Mouse (Mus musculus): ENCODE results near the gene Fam160a2. TPM values are rescaled to one million over a fixed set of nuclear protein-coding genes. Genes with fewer than 3 reads are reported as not detected.

Fam160a2 gene
- polyA plus RNA-seq (2012) = 3.4 and 4.0 TPM in 2 replicates

DNA sequence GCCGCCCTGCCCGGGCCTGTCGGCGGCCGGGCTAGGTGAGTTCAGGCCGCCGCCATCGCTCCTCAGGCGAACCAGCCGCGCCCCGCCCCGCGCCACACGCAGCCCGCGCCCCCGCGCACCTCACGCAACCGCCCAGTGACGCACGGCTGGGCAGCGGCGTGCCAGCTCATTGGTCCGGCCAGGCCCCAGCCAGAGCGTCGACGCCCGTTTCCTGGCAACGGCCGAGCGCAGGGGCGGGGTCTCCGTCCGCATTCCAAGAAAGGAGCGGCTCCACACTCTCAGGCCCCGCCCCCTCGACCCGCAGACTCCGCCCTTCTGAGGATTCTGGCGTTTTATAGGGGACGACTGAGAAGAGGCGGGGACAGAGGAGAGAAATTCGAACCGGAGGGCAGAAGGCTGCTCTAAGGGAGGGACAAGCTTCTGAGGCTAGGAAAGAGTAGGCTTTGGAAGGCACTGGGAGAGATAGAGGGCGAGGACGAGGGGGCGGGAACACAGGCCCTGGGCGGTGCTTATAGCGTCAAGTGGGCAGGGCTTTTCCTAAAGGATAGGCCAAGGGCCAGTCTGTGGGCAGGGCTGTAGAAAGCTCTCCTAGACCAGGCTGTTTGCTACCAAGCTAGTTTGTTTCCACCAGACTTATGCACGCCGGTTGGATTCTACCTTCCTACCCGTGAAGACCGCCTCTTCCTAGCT, at the start of gene Fam160a2:
Gene Fam160a2 (minus strand): TSS at position 120 of the 690 bp plus-strand sequence.
- peaks cover 6% of the 10 kb centered on the region for H3K36me3 ChIP-seq (ENCODE audit: control insufficient read depth)
- no peak for TF ChIP-seq GATA1 (IDR thresholded peaks at IDR 0.05; ENCODE audit: low read length)
- no peak for TF ChIP-seq TAL1 (IDR thresholded peaks at IDR 0.05; ENCODE audit: low read length)

GRCm38 (mm10) chr7:105445076-105445475, 45.2 kb upstream of the Fam160a2 start:
- Histone ChIP-seq H3K36me3 (ENCODE audit: control insufficient read depth) (no peaks in the 10 kb centered on the region), H3K9me3 (ENCODE audit: control insufficient read depth, low read length) (no peaks in the 10 kb centered on the region), H3K27me3 (ENCODE audit: control insufficient read depth) (no peaks in the 10 kb centered on the region), H3K4me1 (ENCODE audit: control insufficient read depth) (no peaks in the 10 kb centered on the region), H3K4me3 (replicated peaks) (no peak overlapping the region)
- no peak for TF ChIP-seq TAL1 (IDR thresholded peaks at IDR 0.05; ENCODE audit: low read length)
- no peak for TF ChIP-seq GATA1 (IDR thresholded peaks at IDR 0.05; ENCODE audit: low read length)

More for the DNA sequence above, at the start of gene Fam160a2:
- Histone ChIP-seq H3K4me1 (ENCODE audit: control insufficient read depth) (peaks cover 26% of the 10 kb centered on the region), H3K9me3 (ENCODE audit: control insufficient read depth, low read length) (no peaks in the 10 kb centered on the region), H3K27me3 (ENCODE audit: control insufficient read depth) (no peaks in the 10 kb centered on the region), H3K4me3 (replicated peaks) (peak within 1 kb of the TSS; percentile 94)

DNA sequence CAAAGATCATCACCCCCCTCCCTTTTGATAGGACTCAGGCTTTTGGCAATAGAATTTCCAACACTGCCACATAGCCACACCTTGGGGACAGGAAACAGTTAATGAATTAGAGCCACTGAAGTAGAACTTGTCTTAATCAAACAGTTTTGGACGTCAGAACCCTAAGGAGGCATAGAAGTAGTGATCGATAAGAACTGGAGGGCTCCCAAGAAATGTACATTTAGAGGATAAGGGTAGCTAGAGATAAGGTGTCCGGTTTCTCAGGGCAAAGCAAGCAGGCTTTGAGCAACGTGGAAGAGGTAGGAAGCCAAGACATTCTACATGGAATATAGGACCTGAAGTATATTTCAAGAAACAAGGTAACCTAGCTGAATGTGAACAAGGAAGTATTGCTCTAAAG, 41.6 kb upstream of the Fam160a2 start:
- H3K36me3 ChIP-seq (ENCODE audit: control insufficient read depth) = no peaks in the 10 kb centered on the region

DNA sequence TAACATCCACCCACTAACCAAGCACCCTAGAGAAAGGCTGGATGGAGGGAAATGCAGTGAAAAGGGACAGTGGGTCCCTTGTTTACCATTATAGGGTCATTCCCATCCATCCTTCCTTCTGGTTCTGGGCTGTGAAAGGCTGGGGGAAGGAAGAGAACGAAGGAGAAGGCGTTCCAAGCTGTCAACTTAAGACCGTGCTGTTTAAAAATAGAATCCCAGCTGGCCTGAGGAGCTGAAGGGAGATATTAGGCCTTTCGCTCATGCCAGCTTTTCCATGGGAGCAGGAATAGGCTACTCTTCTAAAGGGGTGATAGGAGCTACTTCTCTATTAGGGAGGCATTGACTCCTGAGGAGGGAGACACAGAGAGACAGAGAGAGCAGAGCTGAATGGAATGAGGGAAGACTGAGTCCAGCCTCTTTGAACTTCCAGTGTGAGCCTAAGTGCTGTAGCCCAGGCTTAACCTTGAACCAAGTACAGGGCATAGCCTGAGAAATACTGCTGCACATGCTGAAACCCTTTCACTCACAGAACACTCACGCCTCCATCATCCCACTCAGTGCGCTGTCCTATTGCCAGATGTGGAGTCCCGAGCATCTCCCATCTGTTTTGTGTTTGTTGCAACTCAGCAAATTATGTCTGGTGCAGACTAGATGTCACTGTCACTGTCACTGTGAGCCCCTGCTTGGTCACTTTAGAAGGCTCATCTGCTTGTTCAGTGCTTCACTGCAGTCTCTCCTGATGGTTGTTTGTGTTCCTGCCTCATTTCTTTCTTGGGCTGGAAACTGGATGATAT, 38.3 kb upstream of the Fam160a2 start:
- Histone ChIP-seq H3K36me3 (ENCODE audit: control insufficient read depth) (no peaks in the 10 kb centered on the region), H3K4me3 (replicated peaks) (no peak overlapping the region), H3K9me3 (ENCODE audit: control insufficient read depth, low read length) (peaks cover 12% of the 10 kb centered on the region), H3K27me3 (ENCODE audit: control insufficient read depth) (no peaks in the 10 kb centered on the region), H3K4me1 (ENCODE audit: control insufficient read depth) (no peaks in the 10 kb centered on the region)
- TF ChIP-seq GATA1 (IDR thresholded peaks at IDR 0.05; ENCODE audit: low read length) (no peak), TAL1 (IDR thresholded peaks at IDR 0.05; ENCODE audit: low read length) (no peak)

More for the DNA sequence above, 41.6 kb upstream of the Fam160a2 start:
- Histone ChIP-seq H3K4me3 (replicated peaks) (no peak overlapping the region), H3K27me3 (ENCODE audit: control insufficient read depth) (no peaks in the 10 kb centered on the region), H3K4me1 (ENCODE audit: control insufficient read depth) (no peaks in the 10 kb centered on the region), H3K9me3 (ENCODE audit: control insufficient read depth, low read length) (no peaks in the 10 kb centered on the region)
- TF ChIP-seq TAL1 (IDR thresholded peaks at IDR 0.05; ENCODE audit: low read length) (no peak), GATA1 (IDR thresholded peaks at IDR 0.05; ENCODE audit: low read length) (no peak)

DNA sequence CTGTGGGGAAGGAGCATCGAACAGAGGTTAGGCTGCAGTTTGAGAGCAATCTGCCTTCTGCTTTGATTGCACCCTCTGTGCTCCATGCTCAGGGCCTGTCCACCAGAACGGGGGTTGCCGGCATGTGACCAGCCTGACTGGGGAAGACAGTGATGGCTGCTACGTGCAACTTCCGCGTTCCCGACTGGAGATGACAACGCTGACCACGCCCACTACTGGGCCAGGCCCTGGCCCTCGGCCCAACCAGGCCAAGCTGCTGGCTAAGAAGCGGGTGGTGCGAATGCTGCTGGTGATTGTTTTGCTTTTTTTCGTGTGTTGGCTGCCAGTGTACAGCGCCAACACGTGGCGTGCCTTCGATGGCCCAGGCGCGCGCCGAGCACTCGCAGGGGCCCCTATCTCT, 34.9 kb upstream of the Fam160a2 start:
- H3K4me3 ChIP-seq (replicated peaks) = no peak overlapping the region
- no peak for TF ChIP-seq GATA1 (IDR thresholded peaks at IDR 0.05; ENCODE audit: low read length)
- no peak for TF ChIP-seq TAL1 (IDR thresholded peaks at IDR 0.05; ENCODE audit: low read length)
- H3K4me1 ChIP-seq (ENCODE audit: control insufficient read depth) = no peaks in the 10 kb centered on the region
- no peaks in the 10 kb centered on the region for H3K36me3 ChIP-seq (ENCODE audit: control insufficient read depth)
- H3K27me3 ChIP-seq (ENCODE audit: control insufficient read depth) = no peaks in the 10 kb centered on the region
- peaks cover 12% of the 10 kb centered on the region for H3K9me3 ChIP-seq (ENCODE audit: control insufficient read depth, low read length)

DNA sequence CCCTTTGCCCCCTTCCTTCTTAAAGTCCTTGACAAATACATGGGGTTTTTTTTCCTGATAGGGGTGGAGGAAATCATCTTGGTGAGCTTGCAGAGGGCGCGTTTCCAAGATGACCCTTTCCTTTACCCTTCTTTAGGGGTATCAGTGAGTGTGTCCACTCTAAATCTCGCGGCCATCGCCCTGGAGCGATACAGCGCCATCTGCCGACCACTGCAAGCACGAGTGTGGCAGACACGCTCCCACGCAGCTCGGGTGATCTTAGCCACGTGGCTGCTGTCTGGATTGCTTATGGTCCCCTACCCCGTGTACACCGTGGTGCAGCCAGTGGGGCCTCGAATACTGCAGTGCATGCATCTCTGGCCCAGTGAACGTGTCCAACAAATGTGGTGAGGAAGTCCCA, 34.0 kb upstream of the Fam160a2 start:
- peaks cover 12% of the 10 kb centered on the region for H3K9me3 ChIP-seq (ENCODE audit: control insufficient read depth, low read length)
- H3K36me3 ChIP-seq (ENCODE audit: control insufficient read depth) = no peaks in the 10 kb centered on the region
- TF ChIP-seq GATA1 (IDR thresholded peaks at IDR 0.05; ENCODE audit: low read length) = no peak
- no peak for TF ChIP-seq TAL1 (IDR thresholded peaks at IDR 0.05; ENCODE audit: low read length)
- H3K4me3 ChIP-seq (replicated peaks) = no peak overlapping the region
- no peaks in the 10 kb centered on the region for H3K4me1 ChIP-seq (ENCODE audit: control insufficient read depth)
- no peaks in the 10 kb centered on the region for H3K27me3 ChIP-seq (ENCODE audit: control insufficient read depth)

GRCm38 (mm10) chr7:105432058-105432457, 32.2 kb upstream of the Fam160a2 start:
- Histone ChIP-seq H3K36me3 (ENCODE audit: control insufficient read depth) (no peaks in the 10 kb centered on the region), H3K27me3 (ENCODE audit: control insufficient read depth) (peaks cover 4% of the 10 kb centered on the region; the same call in 1 of the 2 replicates), H3K4me3 (replicated peaks) (no peak overlapping the region), H3K4me1 (ENCODE audit: control insufficient read depth) (no peaks in the 10 kb centered on the region), H3K9me3 (ENCODE audit: control insufficient read depth, low read length) (peaks cover 12% of the 10 kb centered on the region)
- TF ChIP-seq TAL1 (IDR thresholded peaks at IDR 0.05; ENCODE audit: low read length) = no peak
- TF ChIP-seq GATA1 (IDR thresholded peaks at IDR 0.05; ENCODE audit: low read length) = no peak

- Histone ChIP-seq H3K4me3 (replicated peaks) (no peak overlapping the region), H3K4me1 (ENCODE audit: control insufficient read depth) (no peaks in the 10 kb centered on the region), H3K9me3 (ENCODE audit: control insufficient read depth, low read length) (no peaks in the 10 kb centered on the region), H3K36me3 (ENCODE audit: control insufficient read depth) (no peaks in the 10 kb centered on the region), H3K27me3 (ENCODE audit: control insufficient read depth) (peaks cover 39% of the 10 kb centered on the region)
- TF ChIP-seq TAL1 (IDR thresholded peaks at IDR 0.05; ENCODE audit: low read length) (no peak), GATA1 (IDR thresholded peaks at IDR 0.05; ENCODE audit: low read length) (no peak)
Observed at GRCm38 (mm10) chr7:105426051-105426450, 26.2 kb upstream of the Fam160a2 start.

DNA sequence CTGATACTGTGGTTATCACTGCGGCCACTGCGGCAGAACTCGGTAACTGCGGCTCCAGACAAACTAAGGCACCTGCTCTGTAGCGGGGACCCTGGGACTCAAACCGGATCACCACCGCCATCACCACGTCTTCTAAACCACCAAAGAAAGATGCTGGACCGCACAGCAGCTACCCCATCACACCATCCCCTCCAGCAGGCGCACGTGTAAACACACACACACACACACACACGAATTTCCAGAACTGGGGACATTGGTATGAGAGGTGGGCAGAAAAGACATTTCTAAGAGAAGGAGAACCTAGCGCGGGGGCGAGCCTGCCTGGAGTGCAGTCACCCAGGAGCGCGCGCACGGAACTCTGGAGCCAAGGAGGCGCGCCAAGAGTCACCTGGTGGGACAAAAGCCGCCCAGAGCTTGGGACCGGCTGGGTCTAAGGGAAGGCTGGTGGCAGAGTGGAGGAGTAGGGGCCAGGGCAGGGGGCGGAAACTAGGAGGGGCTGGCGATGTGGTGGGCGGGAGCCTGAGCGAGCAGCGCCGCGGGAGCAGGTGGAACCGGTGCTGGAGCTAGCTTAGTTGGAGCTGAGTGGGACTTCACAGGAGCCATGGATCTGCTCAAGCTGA, 25.7 kb upstream of the Fam160a2 start, which contains the start of gene Cckbr:
Gene Cckbr (plus strand): TSS at position 308 of the 620 bp plus-strand sequence.
- no peaks in the 10 kb centered on the region for H3K4me1 ChIP-seq (ENCODE audit: control insufficient read depth)
- H3K9me3 ChIP-seq (ENCODE audit: control insufficient read depth, low read length) = no peaks in the 10 kb centered on the region
- H3K27me3 ChIP-seq (ENCODE audit: control insufficient read depth) = peaks cover 39% of the 10 kb centered on the region
- H3K4me3 ChIP-seq (replicated peaks) = no peak within 1 kb of the TSS
- no peak for TF ChIP-seq GATA1 (IDR thresholded peaks at IDR 0.05; ENCODE audit: low read length)
- TF ChIP-seq TAL1 (IDR thresholded peaks at IDR 0.05; ENCODE audit: low read length) = no peak
- no peaks in the 10 kb centered on the region for H3K36me3 ChIP-seq (ENCODE audit: control insufficient read depth)
